Mouse (Mus musculus): ENCODE data around the gene Mt4. TPM values are rescaled to one million over a fixed set of nuclear protein-coding genes. Genes with fewer than 3 reads are reported as not detected.

Mt4 gene
- polyA plus RNA-seq, 1 experiment from 2014 or later = not detected

GRCm38 (mm10) chr8:94169547-94169946 lies 32.5 kb downstream of the Mt4 start:
- Histone ChIP-seq H3K9ac (replicated peaks; ENCODE audit: low read length) (no peak overlapping the region), H3K4me3 (replicated peaks; ENCODE audit: low read depth, low read length) (no peak overlapping the region), H3K9me3 (ENCODE audit: control insufficient read depth, low read length) (no peaks in the 10 kb centered on the region), H3K27me3 (ENCODE audit: control insufficient read depth, insufficient read depth, low read length) (peaks cover 43% of the 10 kb centered on the region), H3K4me1 (ENCODE audit: control insufficient read depth, insufficient read depth, low read length) (peaks cover 19% of the 10 kb centered on the region; the same call in 1 of the 2 replicates), H3K36me3 (ENCODE audit: control insufficient read depth, insufficient read depth, low read length) (no peaks in the 10 kb centered on the region), H3K27ac (replicated peaks; ENCODE audit: low read depth, low read length) (no peak overlapping the region), H3K4me2 (ENCODE audit: low read length) (no peak overlapping the region)
- DNase-seq (no peak), ATAC-seq (ENCODE audit: low FRiP score, low TSS enrichment) (no peak)
- 89% methylated on average over 5 of the region's 5 CpGs for WGBS

- H3K27ac ChIP-seq (replicated peaks; ENCODE audit: low read depth, low read length) = no peak overlapping the region
- H3K4me3 ChIP-seq (replicated peaks; ENCODE audit: low read depth, low read length) = no peak overlapping the region
- peaks cover 19% of the 10 kb centered on the region; the same call in 1 of the 2 replicates for H3K4me1 ChIP-seq (ENCODE audit: control insufficient read depth, insufficient read depth, low read length)
- ATAC-seq (ENCODE audit: low FRiP score, low TSS enrichment) = no peak
- DNase-seq = peak; percentile 5
- H3K9ac ChIP-seq (replicated peaks; ENCODE audit: low read length) = no peak overlapping the region
- H3K27me3 ChIP-seq (ENCODE audit: control insufficient read depth, insufficient read depth, low read length) = peaks cover 60% of the 10 kb centered on the region
- 48% methylated on average over 10 of the region's 10 CpGs for WGBS
- no peaks in the 10 kb centered on the region for H3K36me3 ChIP-seq (ENCODE audit: control insufficient read depth, insufficient read depth, low read length)
- no peak overlapping the region; the same call in 1 of the 2 replicates for H3K4me2 ChIP-seq (ENCODE audit: low read length)
- H3K9me3 ChIP-seq (ENCODE audit: control insufficient read depth, low read length) = no peaks in the 10 kb centered on the region
Measured at GRCm38 (mm10) chr8:94171321-94171755, 34.3 kb downstream of the Mt4 start.

GRCm38 (mm10) chr8:94172075-94172808 lies 35.2 kb downstream of the Mt4 start, which contains the start of gene Mt2:
Gene Mt2, plus strand, starts transcription at chr8:94172664.
- H3K4me3 ChIP-seq (replicated peaks; ENCODE audit: low read depth, low read length) = peak within 1 kb of the TSS; percentile 43
- peak within 1 kb of the TSS; percentile 90 for H3K4me2 ChIP-seq (ENCODE audit: low read length)
- no peaks in the 10 kb centered on the region for H3K9me3 ChIP-seq (ENCODE audit: control insufficient read depth, low read length)
- 0 out of 2 replicates have a peak, but pooled peaks have one; percentile 27 for ATAC-seq (ENCODE audit: low FRiP score, low TSS enrichment)
- no peak within 1 kb of the TSS for H3K27ac ChIP-seq (replicated peaks; ENCODE audit: low read depth, low read length)
- H3K27me3 ChIP-seq (ENCODE audit: control insufficient read depth, insufficient read depth, low read length) = peaks cover 68% of the 10 kb centered on the region
- H3K4me1 ChIP-seq (ENCODE audit: control insufficient read depth, insufficient read depth, low read length) = peaks cover 19% of the 10 kb centered on the region; the same call in 1 of the 2 replicates
- whole genome bisulfite sequencing = under 1% methylated on average over 56 of the region's 56 CpGs
- DNase-seq = peak; percentile 61
- H3K9ac ChIP-seq (replicated peaks; ENCODE audit: low read length) = peak within 1 kb of the TSS; percentile 50; the same call in 1 of the 2 replicates
- H3K36me3 ChIP-seq (ENCODE audit: control insufficient read depth, insufficient read depth, low read length) = no peaks in the 10 kb centered on the region

- DNase-seq (peak; percentile 45), ATAC-seq (ENCODE audit: low FRiP score, low TSS enrichment) (no peak)
- peak overlapping the region; percentile 43 for H3K4me3 ChIP-seq (replicated peaks; ENCODE audit: low read depth, low read length)
- no peak overlapping the region for H3K27ac ChIP-seq (replicated peaks; ENCODE audit: low read depth, low read length)
- H3K9me3 ChIP-seq (ENCODE audit: control insufficient read depth, low read length) = no peaks in the 10 kb centered on the region
- peaks cover 19% of the 10 kb centered on the region; the same call in 1 of the 2 replicates for H3K4me1 ChIP-seq (ENCODE audit: control insufficient read depth, insufficient read depth, low read length)
- 2% methylated on average over 39 of the region's 39 CpGs for WGBS
- peak overlapping the region; percentile 50; the same call in 1 of the 2 replicates for H3K9ac ChIP-seq (replicated peaks; ENCODE audit: low read length)
- peak overlapping the region; percentile 90 for H3K4me2 ChIP-seq (ENCODE audit: low read length)
- no peaks in the 10 kb centered on the region for H3K36me3 ChIP-seq (ENCODE audit: control insufficient read depth, insufficient read depth, low read length)
- peaks cover 75% of the 10 kb centered on the region for H3K27me3 ChIP-seq (ENCODE audit: control insufficient read depth, insufficient read depth, low read length)
Measured at GRCm38 (mm10) chr8:94172809-94173732, 36.1 kb downstream of the Mt4 start.

- Histone ChIP-seq H3K27me3 (ENCODE audit: control insufficient read depth, insufficient read depth, low read length) (peaks cover 84% of the 10 kb centered on the region), H3K4me3 (replicated peaks; ENCODE audit: low read depth, low read length) (no peak overlapping the region), H3K27ac (replicated peaks; ENCODE audit: low read depth, low read length) (no peak overlapping the region), H3K36me3 (ENCODE audit: control insufficient read depth, insufficient read depth, low read length) (no peaks in the 10 kb centered on the region), H3K4me1 (ENCODE audit: control insufficient read depth, insufficient read depth, low read length) (peaks cover 20% of the 10 kb centered on the region), H3K9ac (replicated peaks; ENCODE audit: low read length) (no peak overlapping the region), H3K9me3 (ENCODE audit: control insufficient read depth, low read length) (no peaks in the 10 kb centered on the region), H3K4me2 (ENCODE audit: low read length) (no peak overlapping the region)
- WGBS = 45% methylated on average over 11 of the region's 11 CpGs
- ATAC-seq (ENCODE audit: low FRiP score, low TSS enrichment) (no peak), DNase-seq (no peak)
Measured at GRCm38 (mm10) chr8:94173848-94174403, 36.9 kb downstream of the Mt4 start.

- no peak overlapping the region for H3K4me2 ChIP-seq (ENCODE audit: low read length)
- H3K36me3 ChIP-seq (ENCODE audit: control insufficient read depth, insufficient read depth, low read length) = no peaks in the 10 kb centered on the region
- no peak overlapping the region for H3K4me3 ChIP-seq (replicated peaks; ENCODE audit: low read depth, low read length)
- H3K9me3 ChIP-seq (ENCODE audit: control insufficient read depth, low read length) = no peaks in the 10 kb centered on the region
- H3K27me3 ChIP-seq (ENCODE audit: control insufficient read depth, insufficient read depth, low read length) = peaks cover 91% of the 10 kb centered on the region
- WGBS = 23% methylated on average over 7 of the region's 7 CpGs
- DNase-seq (no peak), ATAC-seq (ENCODE audit: low FRiP score, low TSS enrichment) (no peak)
- no peak overlapping the region for H3K27ac ChIP-seq (replicated peaks; ENCODE audit: low read depth, low read length)
- no peak overlapping the region for H3K9ac ChIP-seq (replicated peaks; ENCODE audit: low read length)
- H3K4me1 ChIP-seq (ENCODE audit: control insufficient read depth, insufficient read depth, low read length) = peaks cover 28% of the 10 kb centered on the region
Measured at GRCm38 (mm10) chr8:94174619-94175213, 37.7 kb downstream of the Mt4 start.

- Histone ChIP-seq H3K4me2 (ENCODE audit: low read length) (no peak overlapping the region), H3K4me3 (replicated peaks; ENCODE audit: low read depth, low read length) (no peak overlapping the region), H3K36me3 (ENCODE audit: control insufficient read depth, insufficient read depth, low read length) (no peaks in the 10 kb centered on the region), H3K27ac (replicated peaks; ENCODE audit: low read depth, low read length) (no peak overlapping the region), H3K9me3 (ENCODE audit: control insufficient read depth, low read length) (no peaks in the 10 kb centered on the region), H3K9ac (replicated peaks; ENCODE audit: low read length) (no peak overlapping the region), H3K27me3 (ENCODE audit: control insufficient read depth, insufficient read depth, low read length) (peaks cover 84% of the 10 kb centered on the region), H3K4me1 (ENCODE audit: control insufficient read depth, insufficient read depth, low read length) (peaks cover 15% of the 10 kb centered on the region)
- ATAC-seq (ENCODE audit: low FRiP score, low TSS enrichment) (no peak), DNase-seq (no peak)
- WGBS = 64% methylated on average over 7 of the region's 7 CpGs
Measured at GRCm38 (mm10) chr8:94177716-94178390, 40.9 kb downstream of the Mt4 start.

All from midbrain, embryonic 14.5 days (tissue).